ENCODE assay signal across 19 mouse cellular contexts in genomic region chr11:59966102-59966483, GRCm38 (mm10). TPM values are rescaled to one million over a fixed set of nuclear protein-coding genes. Genes with fewer than 3 reads are reported as not detected.
A peak's percentile ranks its signal among the peaks of the same experiment; 100 is the strongest.
DNase-seq lines count a peak whose midpoint lies in the region; ATAC-seq lines count a peak whose summit lies in the region.
"Had no signal": no experiment of that assay in that cellular context is flagged by ENCODE, and none has a peak within 500 bp of the region (broad histone marks: within the 10 kb centered on the region; RNA-seq: fewer than 3 reads in every experiment).

No protein-coding gene starts in this region.

- H3K4me1 ChIP-seq in forebrain, embryonic 12.5 days = peaks cover 30% of the 10 kb centered on the region
- H3K4me1 ChIP-seq in forebrain, embryonic 13.5 days = peaks cover 25% of the 10 kb centered on the region
- peaks cover 39% of the 10 kb centered on the region for H3K4me1 ChIP-seq in kidney, embryonic 15.5 days
- H3K4me1 ChIP-seq in neural tube, embryonic 14.5 days (ENCODE audit: control insufficient read depth, insufficient read depth, low read length) = peaks cover 7% of the 10 kb centered on the region; the same call in 1 of the 2 replicates
- H3K4me1 ChIP-seq in neural tube, embryonic 15.5 days = peaks cover 28% of the 10 kb centered on the region

- no peak for ATAC-seq in forebrain, embryonic 12.5 days (ENCODE audit: low FRiP score)
- no peak for ATAC-seq in forebrain, embryonic 13.5 days
- no peak for ATAC-seq in kidney, embryonic 15.5 days (replicated peaks; ENCODE audit: low FRiP score)
- no peak for ATAC-seq in neural tube, embryonic 14.5 days (ENCODE audit: low read depth)
- ATAC-seq in neural tube, embryonic 15.5 days (ENCODE audit: low FRiP score) = no peak

- peaks cover 15% of the 10 kb centered on the region; the same call in 1 of the 2 replicates for H3K36me3 ChIP-seq in forebrain, embryonic 12.5 days (replicated peaks)
- H3K36me3 ChIP-seq in forebrain, embryonic 13.5 days (ENCODE audit: poor library complexity, severe bottlenecking) = peaks cover 17% of the 10 kb centered on the region
- peaks cover 13% of the 10 kb centered on the region for H3K36me3 ChIP-seq in kidney, embryonic 15.5 days
- 0 out of 2 replicates have a peak, but pooled peaks cover 4% of the 10 kb centered on the region for H3K36me3 ChIP-seq in neural tube, embryonic 14.5 days (ENCODE audit: control insufficient read depth, insufficient read depth, low read length)
- H3K36me3 ChIP-seq in neural tube, embryonic 15.5 days = peaks cover 10% of the 10 kb centered on the region; the same call in 1 of the 2 replicates

- no peak for DNase-seq in kidney, adult 18-20 months
- peak; percentile 40 to 55 for DNase-seq in layer of hippocampus, postnatal 36 days
- DNase-seq in ovary, adult 18-20 months (ENCODE audit: low spot score) = no peak
- DNase-seq: cerebellum, adult 9-11 months; gastrocnemius, postnatal 36 days; kidney, postnatal 14 days; lung, postnatal 36 days; spleen, adult 18-20 months; thymus, adult 18-20 months had no signal

- 0 out of 2 replicates have a peak overlapping the region, but pooled peaks have one; percentile 2 for H3K9ac ChIP-seq in forebrain, embryonic 12.5 days
- H3K9ac ChIP-seq in forebrain, embryonic 13.5 days = no peak overlapping the region
- H3K9ac ChIP-seq in kidney, embryonic 15.5 days = no peak overlapping the region
- 0 out of 2 replicates have a peak overlapping the region, but pooled peaks have one; percentile 11 for H3K9ac ChIP-seq in neural tube, embryonic 14.5 days (replicated peaks; ENCODE audit: low read depth, low read length)
- no peak overlapping the region for H3K9ac ChIP-seq in neural tube, embryonic 15.5 days (replicated peaks)
- H3K9ac ChIP-seq: embryonic facial prominence, embryonic 15.5 days; limb, embryonic 12.5 days; neural tube, embryonic 12.5 days had no signal

- H3K27me3 ChIP-seq in forebrain, embryonic 12.5 days = peaks cover 32% of the 10 kb centered on the region
- peaks cover 35% of the 10 kb centered on the region for H3K27me3 ChIP-seq in forebrain, embryonic 13.5 days
- peaks cover 22% of the 10 kb centered on the region for H3K27me3 ChIP-seq in kidney, embryonic 15.5 days
- H3K27me3 ChIP-seq in neural tube, embryonic 14.5 days (ENCODE audit: control insufficient read depth, insufficient read depth, low read length) = 0 out of 2 replicates have a peak, but pooled peaks cover 5% of the 10 kb centered on the region
- H3K27me3 ChIP-seq in neural tube, embryonic 15.5 days (replicated peaks) = peaks cover 30% of the 10 kb centered on the region

- no peak overlapping the region for H3K4me3 ChIP-seq in forebrain, embryonic 12.5 days (replicated peaks)
- H3K4me3 ChIP-seq in forebrain, embryonic 13.5 days = no peak overlapping the region
- no peak overlapping the region for H3K4me3 ChIP-seq in kidney, embryonic 15.5 days (replicated peaks)
- H3K4me3 ChIP-seq in neural tube, embryonic 14.5 days (ENCODE audit: low read depth, low read length) = no peak overlapping the region
- no peak overlapping the region for H3K4me3 ChIP-seq in neural tube, embryonic 15.5 days (replicated peaks)
- H3K4me3 ChIP-seq: neural tube, embryonic 12.5 days had no signal

- H3K4me2 ChIP-seq in forebrain, embryonic 12.5 days = no peak overlapping the region
- H3K4me2 ChIP-seq in forebrain, embryonic 13.5 days = no peak overlapping the region
- peak overlapping the region; percentile 91 for H3K4me2 ChIP-seq in kidney, embryonic 15.5 days
- no peak overlapping the region for H3K4me2 ChIP-seq in neural tube, embryonic 14.5 days (ENCODE audit: low read depth, low read length)
- no peak overlapping the region for H3K4me2 ChIP-seq in neural tube, embryonic 15.5 days

- H3K27ac ChIP-seq in forebrain, embryonic 12.5 days = no peak overlapping the region
- H3K27ac ChIP-seq in forebrain, embryonic 13.5 days = no peak overlapping the region
- peak overlapping the region; percentile 88; the same call in 1 of the 2 replicates for H3K27ac ChIP-seq in kidney, embryonic 15.5 days
- no peak overlapping the region for H3K27ac ChIP-seq in neural tube, embryonic 14.5 days (ENCODE audit: low read depth, low read length)
- no peak overlapping the region for H3K27ac ChIP-seq in neural tube, embryonic 15.5 days (replicated peaks)
- H3K27ac ChIP-seq: embryonic facial prominence, embryonic 15.5 days; forebrain, embryonic 10.5 days; limb, embryonic 12.5 days; neural tube, embryonic 12.5 days had no signal

- H3K9me3 ChIP-seq in forebrain, embryonic 12.5 days = no peaks in the 10 kb centered on the region
- no peaks in the 10 kb centered on the region for H3K9me3 ChIP-seq in forebrain, embryonic 13.5 days (replicated peaks)
- no peaks in the 10 kb centered on the region for H3K9me3 ChIP-seq in kidney, embryonic 15.5 days (replicated peaks)
- H3K9me3 ChIP-seq in neural tube, embryonic 14.5 days (ENCODE audit: control insufficient read depth, low read length) = no peaks in the 10 kb centered on the region
- no peaks in the 10 kb centered on the region for H3K9me3 ChIP-seq in neural tube, embryonic 15.5 days (replicated peaks)
- H3K9me3 ChIP-seq: embryonic facial prominence, embryonic 15.5 days; forebrain, embryonic 10.5 days; G1E; limb, embryonic 12.5 days; neural tube, embryonic 12.5 days had no signal

- WGBS in forebrain, embryonic 12.5 days = 75% methylated on average over 4 of the region's 4 CpGs
- WGBS in forebrain, embryonic 13.5 days = 80% methylated on average over 4 of the region's 4 CpGs
- 56% methylated on average over 4 of the region's 4 CpGs for WGBS in kidney, embryonic 15.5 days
- 56% methylated on average over 4 of the region's 4 CpGs for WGBS in neural tube, embryonic 14.5 days
- WGBS in neural tube, embryonic 15.5 days = 47% methylated on average over 4 of the region's 4 CpGs

RNA-seq across cellular contexts. Expression of gene Rasd1, which starts 1.3 kb away (rescaled TPM):
- 0.76 and 1.4 TPM in 2 replicates for polyA plus RNA-seq in forebrain, embryonic 12.5 days (2016; fragmentation: Nextera tagmentation; extraction: Ambion mirVana)
- 0.53 and 0.63 TPM in 2 replicates for polyA plus RNA-seq in forebrain, embryonic 13.5 days (2015; fragmentation: Nextera tagmentation; extraction: Ambion mirVana)
- 3.3 and 4.0 TPM in 2 replicates for polyA plus RNA-seq in kidney, embryonic 15.5 days (2015; fragmentation: Nextera tagmentation; extraction: Ambion mirVana)
- 0.66 and 1.4 TPM in 2 replicates for polyA plus RNA-seq in neural tube, embryonic 14.5 days (2014; fragmentation: Nextera tagmentation; extraction: Ambion mirVana)
- polyA plus RNA-seq in neural tube, embryonic 15.5 days (2015; fragmentation: Nextera tagmentation; extraction: Ambion mirVana) = 1.2 and 2.2 TPM in 2 replicates
- 10 to 100 TPM; 54.0 to 63.0 TPM for total RNA-seq in layer of hippocampus, postnatal 36 days (2021)
- polyA plus RNA-seq: G1E had no signal

RNA-seq across cellular contexts. Expression of gene Med9, which starts 18.1 kb away (rescaled TPM):
- polyA plus RNA-seq in forebrain, embryonic 12.5 days (2016; fragmentation: Nextera tagmentation; extraction: Ambion mirVana) = 44.2 and 44.7 TPM in 2 replicates
- 41.9 and 44.7 TPM in 2 replicates for polyA plus RNA-seq in forebrain, embryonic 13.5 days (2015; fragmentation: Nextera tagmentation; extraction: Ambion mirVana)
- 45.7 and 46.5 TPM in 2 replicates for polyA plus RNA-seq in kidney, embryonic 15.5 days (2015; fragmentation: Nextera tagmentation; extraction: Ambion mirVana)
- 36.7 and 39.4 TPM in 2 replicates for polyA plus RNA-seq in neural tube, embryonic 14.5 days (2014; fragmentation: Nextera tagmentation; extraction: Ambion mirVana)
- 41.0 and 45.2 TPM in 2 replicates for polyA plus RNA-seq in neural tube, embryonic 15.5 days (2015; fragmentation: Nextera tagmentation; extraction: Ambion mirVana)
- 10 to 100 TPM; 34.9 to 37.6 TPM for total RNA-seq in layer of hippocampus, postnatal 36 days (2021)

Comparison
In these comparisons a context has a peak if more than half of its experiments do, and no peak if none do; other contexts are left out.
1. H3K9ac ChIP-seq: peak in forebrain, embryonic 12.5 days (single experiment) and neural tube, embryonic 14.5 days (single experiment); none in forebrain, embryonic 13.5 days (single experiment), kidney, embryonic 15.5 days (single experiment) and neural tube, embryonic 15.5 days (single experiment).
2. DNase-seq: peak in layer of hippocampus, postnatal 36 days (2 of 2); none in kidney, adult 18-20 months (single experiment) and ovary, adult 18-20 months (single experiment).